Mouse (Mus musculus) stomach, postnatal 0 days (tissue): ENCODE measurements around the gene Sh3bgrl3.

Source experiments
- CTCF ChIP-seq: IDR thresholded peaks from 2 replicates; pipeline ENCODE4 v1.5.1; 2016; ENCODE audit warnings: antibody characterized with exemption, low read depth, mild to moderate bottlenecking, moderate library complexity
- EP300 ChIP-seq: optimal IDR thresholded peaks from 2 replicates; pipeline ENCODE3; 2016; ENCODE audit warnings: antibody characterized with exemption

GRCm38 (mm10) chr4:134125383-134126060, 3.1 kb downstream of the Sh3bgrl3 start:
- TF ChIP-seq EP300 = no peak
- no peak for TF ChIP-seq CTCF
